Mouse (Mus musculus): ENCODE data around the gene C77080. TPM values are rescaled to one million over a fixed set of nuclear protein-coding genes. Genes with fewer than 3 reads are reported as not detected.

The C77080 gene
- polyA plus RNA-seq (2015; fragmentation: Nextera tagmentation; extraction: Ambion mirVana), result 5.3 and 5.4 TPM in 2 replicates

DNA sequence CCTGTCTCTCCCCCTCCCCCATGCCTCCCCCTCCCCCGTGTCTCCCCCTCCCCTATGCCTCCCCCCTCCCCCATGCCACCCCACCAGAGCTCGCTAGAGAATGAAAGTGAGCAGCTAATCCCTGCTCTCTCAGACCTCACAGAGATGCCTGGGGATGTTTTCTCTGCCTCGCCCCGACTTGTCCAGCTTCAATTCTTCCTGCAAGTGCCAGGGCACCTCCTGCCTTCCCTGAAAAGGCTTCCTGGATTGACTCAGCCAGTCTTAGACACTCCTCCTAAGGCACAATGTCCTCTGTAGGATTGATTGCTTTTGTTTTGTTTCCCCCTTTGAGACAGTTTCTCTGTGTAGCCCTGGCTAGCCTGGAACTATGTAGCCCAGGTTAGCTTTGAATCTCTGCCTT, at the start of gene C77080:
Gene C77080, minus strand, starts transcription at position 209 of the 400 bp plus-strand sequence.
- no peaks in the 10 kb centered on the region for H3K9me3 ChIP-seq
- ATAC-seq (ENCODE audit: low FRiP score), result no peak

DNA sequence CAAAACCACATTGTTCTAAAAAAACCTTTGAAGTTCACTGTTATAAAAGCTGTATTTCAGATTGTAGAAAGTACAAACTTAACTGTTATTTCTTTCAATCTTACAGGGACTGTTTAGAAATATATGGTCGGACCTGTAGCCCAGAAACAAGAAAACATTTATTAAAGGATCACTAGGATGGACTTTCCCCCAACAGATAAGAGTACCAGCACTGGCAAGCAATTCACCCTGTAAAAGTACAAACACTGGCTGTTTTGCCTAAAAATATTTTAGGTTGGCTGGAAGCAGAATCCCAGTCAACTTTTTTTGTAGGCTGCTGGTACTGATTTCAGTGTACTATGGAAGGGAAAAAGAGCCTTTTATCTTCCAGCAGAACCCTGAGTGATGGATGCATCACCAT, 46.7 kb upstream of the C77080 start:
- 100% methylated on average over 1 of the region's 1 CpGs for WGBS
- ATAC-seq (ENCODE audit: low FRiP score), result no peak
- H3K4me2 ChIP-seq, result no peak overlapping the region
- no peaks in the 10 kb centered on the region for H3K9me3 ChIP-seq
- no peaks in the 10 kb centered on the region for H3K4me1 ChIP-seq (replicated peaks)
- no peak overlapping the region for H3K27ac ChIP-seq
- H3K36me3 ChIP-seq, result peaks cover 68% of the 10 kb centered on the region
- no peaks in the 10 kb centered on the region for H3K27me3 ChIP-seq
- no peak overlapping the region for H3K4me3 ChIP-seq
- H3K9ac ChIP-seq, result no peak overlapping the region

More for the DNA sequence above, at the start of gene C77080:
- H3K4me1 ChIP-seq (replicated peaks), result peaks cover 40% of the 10 kb centered on the region
- peak within 1 kb of the TSS; percentile 60 for H3K27ac ChIP-seq
- H3K27me3 ChIP-seq, result no peaks in the 10 kb centered on the region
- WGBS, result 19% methylated on average over 2 of the region's 4 CpGs
- no peak within 1 kb of the TSS for H3K4me2 ChIP-seq
- H3K9ac ChIP-seq, result peak within 1 kb of the TSS; percentile 39; the same call in 1 of the 2 replicates
- H3K36me3 ChIP-seq, result no peaks in the 10 kb centered on the region
- no peak within 1 kb of the TSS for H3K4me3 ChIP-seq

DNA sequence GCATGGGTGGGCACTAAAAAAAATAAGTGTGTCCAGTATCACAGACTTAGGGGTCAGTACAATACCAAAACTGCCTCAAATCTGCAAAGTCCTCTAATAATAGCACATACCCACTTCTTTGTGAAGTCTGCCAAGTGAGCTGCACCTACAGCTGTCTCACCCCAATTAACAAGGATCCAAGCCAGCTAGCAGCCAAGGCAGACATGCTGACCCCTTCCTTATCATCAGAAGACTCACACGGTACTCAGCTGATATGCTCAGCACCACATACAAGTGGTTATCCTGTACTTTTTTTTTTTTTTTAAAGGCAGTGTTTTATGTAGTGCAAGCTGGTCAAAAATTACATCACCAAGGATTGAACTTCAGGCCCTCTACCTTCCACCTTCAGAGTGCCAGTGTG, 43.1 kb upstream of the C77080 start:
- no peak for ATAC-seq (ENCODE audit: low FRiP score)
- Histone ChIP-seq H3K9ac (no peak overlapping the region), H3K4me1 (replicated peaks) (no peaks in the 10 kb centered on the region), H3K4me3 (no peak overlapping the region), H3K4me2 (no peak overlapping the region), H3K9me3 (no peaks in the 10 kb centered on the region), H3K36me3 (peaks cover 40% of the 10 kb centered on the region), H3K27ac (no peak overlapping the region), H3K27me3 (no peaks in the 10 kb centered on the region)
- 83% methylated on average over 1 of the region's 1 CpGs for WGBS

DNA sequence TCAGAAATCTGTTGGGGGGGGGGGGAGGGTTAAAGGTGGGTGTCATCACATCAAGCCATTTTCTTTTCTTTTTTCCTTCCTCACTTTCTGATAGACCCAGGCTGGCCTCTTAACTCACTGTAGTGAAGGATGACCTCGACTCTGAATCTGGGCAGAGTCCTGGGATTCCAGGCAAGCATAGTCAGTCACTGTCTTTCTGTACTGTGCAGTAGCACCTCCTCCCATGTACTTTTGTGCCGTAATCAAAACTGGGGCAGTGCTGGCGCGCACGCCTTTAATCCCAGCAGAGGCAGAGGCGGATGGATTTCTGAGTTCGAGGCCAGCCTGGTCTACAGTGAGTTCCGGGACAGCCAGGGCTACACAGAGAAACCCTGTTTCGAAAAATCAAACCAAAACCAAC, 42.6 kb upstream of the C77080 start:
- no peaks in the 10 kb centered on the region for H3K4me1 ChIP-seq (replicated peaks)
- WGBS, result 95% methylated on average over 9 of the region's 9 CpGs
- no peak overlapping the region for H3K4me3 ChIP-seq
- no peak overlapping the region for H3K27ac ChIP-seq
- no peaks in the 10 kb centered on the region for H3K27me3 ChIP-seq
- no peaks in the 10 kb centered on the region for H3K9me3 ChIP-seq
- no peak overlapping the region for H3K9ac ChIP-seq
- H3K4me2 ChIP-seq, result no peak overlapping the region
- H3K36me3 ChIP-seq, result peaks cover 35% of the 10 kb centered on the region
- no peak for ATAC-seq (ENCODE audit: low FRiP score)

DNA sequence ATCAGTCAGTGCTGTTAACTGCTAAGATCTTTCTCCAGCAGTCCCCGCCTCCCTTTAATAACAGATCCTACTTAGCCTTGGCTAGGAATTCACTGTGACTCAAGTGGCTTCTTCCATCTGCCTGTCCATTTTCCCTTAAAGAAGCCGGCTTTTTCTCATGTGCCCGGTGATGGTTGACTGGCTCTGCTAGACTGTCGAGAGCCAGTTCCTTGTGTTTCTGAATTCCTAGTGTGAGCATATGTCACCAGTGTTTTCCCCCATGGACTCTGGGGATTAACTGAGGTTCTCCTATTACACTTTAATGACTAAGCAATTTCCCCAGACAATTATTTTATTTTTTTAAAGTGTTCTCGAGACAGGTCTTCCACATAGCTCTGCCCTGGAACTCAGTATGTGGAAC, 42.2 kb upstream of the C77080 start:
- Histone ChIP-seq H3K9me3 (no peaks in the 10 kb centered on the region), H3K4me3 (no peak overlapping the region), H3K27ac (no peak overlapping the region), H3K36me3 (peaks cover 31% of the 10 kb centered on the region), H3K4me2 (no peak overlapping the region), H3K4me1 (replicated peaks) (no peaks in the 10 kb centered on the region), H3K27me3 (0 out of 2 replicates have a peak, but pooled peaks cover 2% of the 10 kb centered on the region), H3K9ac (no peak overlapping the region)
- WGBS, result 67% methylated on average over 5 of the region's 5 CpGs
- no peak for ATAC-seq (ENCODE audit: low FRiP score)

DNA sequence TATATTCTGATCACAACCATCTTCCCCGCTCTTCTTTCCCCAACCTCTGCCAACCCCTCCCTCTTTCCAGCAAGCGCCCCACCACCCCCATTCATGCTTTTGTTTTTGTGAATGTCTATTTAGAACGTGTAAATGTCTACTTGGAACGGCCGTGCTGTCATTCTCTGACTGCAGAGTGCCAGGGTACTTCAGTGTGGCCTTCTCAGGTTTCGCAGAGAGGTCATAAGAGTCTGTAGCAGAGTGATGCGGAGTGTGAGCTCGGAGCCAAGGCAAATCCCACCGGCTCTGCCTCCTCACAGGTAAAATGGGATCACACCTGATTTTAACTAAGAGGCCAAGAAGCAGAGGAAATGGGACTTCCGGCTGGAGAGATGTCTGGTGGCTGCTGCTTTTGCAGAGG, 37.9 kb upstream of the C77080 start:
- H3K27ac ChIP-seq, result no peak overlapping the region
- no peaks in the 10 kb centered on the region for H3K4me1 ChIP-seq (replicated peaks)
- no peaks in the 10 kb centered on the region for H3K9me3 ChIP-seq
- H3K4me3 ChIP-seq, result no peak overlapping the region
- ATAC-seq (ENCODE audit: low FRiP score), result no peak
- H3K4me2 ChIP-seq, result no peak overlapping the region
- WGBS, result 58% methylated on average over 10 of the region's 10 CpGs
- no peaks in the 10 kb centered on the region for H3K36me3 ChIP-seq
- no peak overlapping the region for H3K9ac ChIP-seq
- H3K27me3 ChIP-seq, result 0 out of 2 replicates have a peak, but pooled peaks cover 5% of the 10 kb centered on the region

DNA sequence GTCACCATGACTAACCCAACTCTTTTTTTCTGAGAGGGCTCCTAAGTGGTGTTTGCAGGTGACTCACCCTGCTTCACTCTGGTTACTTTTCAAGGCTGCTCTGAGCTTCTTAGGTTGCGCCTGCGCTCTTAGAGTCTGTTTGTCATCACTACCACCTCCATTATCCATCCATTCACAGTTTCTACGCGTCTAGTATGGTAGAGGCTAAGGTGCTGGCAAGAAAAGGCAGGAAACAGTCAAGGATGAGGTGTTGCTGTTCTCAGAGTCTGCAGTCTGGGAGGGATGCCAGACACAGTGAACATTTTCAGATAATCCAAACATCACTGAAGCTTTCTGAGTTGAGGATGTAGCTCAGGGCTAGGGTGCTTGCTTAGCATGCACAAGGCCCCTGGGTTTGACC, 36.5 kb upstream of the C77080 start:
- H3K36me3 ChIP-seq, result no peaks in the 10 kb centered on the region
- no peak for ATAC-seq (ENCODE audit: low FRiP score)
- H3K9me3 ChIP-seq, result no peaks in the 10 kb centered on the region
- H3K4me2 ChIP-seq, result no peak overlapping the region
- H3K9ac ChIP-seq, result no peak overlapping the region
- H3K4me3 ChIP-seq, result no peak overlapping the region
- H3K27ac ChIP-seq, result no peak overlapping the region
- WGBS, result 95% methylated on average over 4 of the region's 4 CpGs
- H3K27me3 ChIP-seq, result 0 out of 2 replicates have a peak, but pooled peaks cover 6% of the 10 kb centered on the region
- H3K4me1 ChIP-seq (replicated peaks), result no peaks in the 10 kb centered on the region

DNA sequence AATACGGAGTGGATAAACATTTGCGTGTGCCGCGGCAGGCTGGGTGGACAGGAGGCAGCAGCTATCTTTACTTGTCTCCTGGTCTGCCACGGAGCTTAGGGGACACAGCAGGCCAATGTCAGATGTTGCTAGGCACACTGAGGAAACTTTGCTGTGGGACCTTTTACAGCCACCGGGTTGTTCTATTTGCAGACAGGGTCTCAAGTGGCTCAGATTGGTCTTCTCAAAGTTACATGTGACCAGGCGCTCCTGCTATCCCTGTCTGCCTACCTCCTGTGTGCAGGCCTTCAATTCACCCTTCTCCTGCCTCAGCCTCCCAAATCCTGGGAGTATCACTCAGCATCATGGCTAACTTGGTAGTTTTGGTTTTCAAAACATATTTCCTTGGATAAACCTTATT, 34.9 kb upstream of the C77080 start:
- H3K27ac ChIP-seq, result no peak overlapping the region
- no peak overlapping the region for H3K4me2 ChIP-seq
- no peaks in the 10 kb centered on the region for H3K9me3 ChIP-seq
- no peak for ATAC-seq (ENCODE audit: low FRiP score)
- no peaks in the 10 kb centered on the region for H3K36me3 ChIP-seq
- H3K4me3 ChIP-seq, result no peak overlapping the region
- WGBS, result 83% methylated on average over 7 of the region's 7 CpGs
- no peak overlapping the region for H3K9ac ChIP-seq
- 0 out of 2 replicates have a peak, but pooled peaks cover 6% of the 10 kb centered on the region for H3K27me3 ChIP-seq
- H3K4me1 ChIP-seq (replicated peaks), result no peaks in the 10 kb centered on the region

DNA sequence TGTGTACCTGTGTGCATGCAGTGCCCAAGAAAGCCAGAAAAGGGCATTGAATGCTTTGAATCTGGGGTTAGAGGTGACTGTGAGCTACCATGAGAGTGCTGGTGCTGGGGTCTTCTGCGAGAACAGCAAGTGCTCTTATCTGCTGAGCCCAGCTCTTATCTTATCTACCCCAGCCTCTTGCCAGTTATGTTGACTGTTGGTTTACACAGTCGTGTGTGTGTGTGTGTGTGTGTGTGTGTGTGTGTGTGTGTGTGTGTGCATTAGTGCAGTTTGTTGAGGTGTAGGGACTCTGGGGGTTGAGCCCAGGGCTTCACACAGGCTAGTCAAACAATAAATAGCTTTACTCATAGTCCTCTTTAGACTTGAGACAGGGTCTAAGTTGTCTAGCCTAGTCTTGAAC, 34.0 kb upstream of the C77080 start:
- H3K4me1 ChIP-seq (replicated peaks), result no peaks in the 10 kb centered on the region
- H3K9me3 ChIP-seq, result no peaks in the 10 kb centered on the region
- WGBS, result 78% methylated on average over 2 of the region's 2 CpGs
- no peaks in the 10 kb centered on the region for H3K36me3 ChIP-seq
- no peak overlapping the region for H3K4me2 ChIP-seq
- 0 out of 2 replicates have a peak, but pooled peaks cover 6% of the 10 kb centered on the region for H3K27me3 ChIP-seq
- no peak overlapping the region for H3K27ac ChIP-seq
- no peak overlapping the region for H3K9ac ChIP-seq
- H3K4me3 ChIP-seq, result no peak overlapping the region
- ATAC-seq (ENCODE audit: low FRiP score), result no peak

DNA sequence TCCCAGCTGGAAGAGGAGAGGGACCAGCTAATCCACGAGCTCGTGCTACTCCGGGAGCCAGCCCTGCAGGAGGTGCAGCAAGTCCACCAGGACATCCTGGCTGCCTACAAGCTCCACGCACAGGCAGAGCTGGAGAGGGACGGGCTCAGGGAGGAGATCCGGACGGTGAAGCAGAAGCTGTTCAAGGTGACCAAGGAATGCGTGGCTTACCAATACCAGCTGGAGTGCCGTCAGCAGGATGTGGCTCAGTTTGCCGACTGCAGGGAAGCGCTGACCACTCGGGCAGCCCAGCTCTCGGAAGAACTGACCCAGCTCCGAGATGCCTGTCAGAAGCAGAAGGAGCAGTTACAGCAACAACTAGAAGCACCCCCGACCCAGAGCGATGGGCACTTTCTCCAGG, 32.5 kb upstream of the C77080 start:
- no peak for ATAC-seq (ENCODE audit: low FRiP score)
- no peak overlapping the region for H3K9ac ChIP-seq
- H3K4me3 ChIP-seq, result no peak overlapping the region
- WGBS, result 38% methylated on average over 16 of the region's 16 CpGs
- no peaks in the 10 kb centered on the region for H3K9me3 ChIP-seq
- no peak overlapping the region for H3K4me2 ChIP-seq
- no peak overlapping the region for H3K27ac ChIP-seq
- H3K4me1 ChIP-seq (replicated peaks), result no peaks in the 10 kb centered on the region
- H3K27me3 ChIP-seq, result 0 out of 2 replicates have a peak, but pooled peaks cover 6% of the 10 kb centered on the region
- no peaks in the 10 kb centered on the region for H3K36me3 ChIP-seq

DNA sequence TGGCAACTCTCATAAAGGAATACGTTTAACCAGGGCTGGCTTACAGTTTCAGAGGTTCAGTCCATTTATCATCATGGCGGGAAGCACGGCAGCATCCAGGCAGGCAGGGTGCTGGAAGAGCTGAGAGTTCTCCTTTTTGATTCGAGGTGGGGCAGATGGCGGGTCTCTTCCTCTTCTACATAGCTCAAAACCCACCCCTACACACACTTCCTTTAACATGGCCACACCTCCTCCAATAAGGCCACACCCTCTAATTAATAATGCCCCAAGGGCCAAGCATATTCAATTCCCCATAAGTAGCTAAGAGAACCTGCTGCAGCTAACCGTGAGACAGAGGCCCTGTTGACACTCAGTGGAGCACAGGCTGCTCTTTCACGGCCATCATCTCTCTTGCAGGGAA, 31.6 kb upstream of the C77080 start:
- no peak overlapping the region for H3K4me3 ChIP-seq
- H3K4me1 ChIP-seq (replicated peaks), result peaks cover under 1% of the 10 kb centered on the region
- H3K9ac ChIP-seq, result 0 out of 2 replicates have a peak overlapping the region, but pooled peaks have one; percentile 19
- H3K4me2 ChIP-seq, result no peak overlapping the region
- H3K27ac ChIP-seq, result no peak overlapping the region
- peaks cover 10% of the 10 kb centered on the region; the same call in 1 of the 2 replicates for H3K27me3 ChIP-seq
- no peak for ATAC-seq (ENCODE audit: low FRiP score)
- H3K9me3 ChIP-seq, result no peaks in the 10 kb centered on the region
- H3K36me3 ChIP-seq, result no peaks in the 10 kb centered on the region
- WGBS, result 61% methylated on average over 7 of the region's 7 CpGs

DNA sequence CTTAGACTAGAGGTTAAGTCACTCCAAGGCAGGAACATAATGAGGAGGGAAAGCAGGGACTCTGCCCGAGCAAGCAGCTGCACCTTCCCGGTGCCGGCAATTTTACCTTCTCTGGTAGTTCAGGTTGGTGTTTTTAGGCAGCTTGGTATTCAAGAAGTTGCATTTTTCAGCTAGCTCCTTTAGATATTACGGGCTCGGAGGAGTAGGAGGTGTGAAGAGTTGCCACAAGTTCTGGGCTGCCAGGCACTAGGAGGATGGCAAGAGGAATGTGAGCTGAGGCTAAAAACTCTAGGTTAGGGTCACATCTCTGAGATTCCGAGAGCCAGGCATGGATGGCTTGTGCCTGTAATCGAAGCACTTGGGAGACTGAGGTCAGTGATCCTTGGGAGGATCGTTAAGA, 28.5 kb upstream of the C77080 start:
- H3K27ac ChIP-seq, result no peak overlapping the region
- no peak overlapping the region for H3K9ac ChIP-seq
- 94% methylated on average over 8 of the region's 8 CpGs for WGBS
- no peak overlapping the region for H3K4me2 ChIP-seq
- peaks cover 22% of the 10 kb centered on the region for H3K4me1 ChIP-seq (replicated peaks)
- peaks cover 31% of the 10 kb centered on the region for H3K27me3 ChIP-seq
- H3K4me3 ChIP-seq, result no peak overlapping the region
- H3K36me3 ChIP-seq, result no peaks in the 10 kb centered on the region
- ATAC-seq (ENCODE audit: low FRiP score), result no peak
- no peaks in the 10 kb centered on the region for H3K9me3 ChIP-seq

DNA sequence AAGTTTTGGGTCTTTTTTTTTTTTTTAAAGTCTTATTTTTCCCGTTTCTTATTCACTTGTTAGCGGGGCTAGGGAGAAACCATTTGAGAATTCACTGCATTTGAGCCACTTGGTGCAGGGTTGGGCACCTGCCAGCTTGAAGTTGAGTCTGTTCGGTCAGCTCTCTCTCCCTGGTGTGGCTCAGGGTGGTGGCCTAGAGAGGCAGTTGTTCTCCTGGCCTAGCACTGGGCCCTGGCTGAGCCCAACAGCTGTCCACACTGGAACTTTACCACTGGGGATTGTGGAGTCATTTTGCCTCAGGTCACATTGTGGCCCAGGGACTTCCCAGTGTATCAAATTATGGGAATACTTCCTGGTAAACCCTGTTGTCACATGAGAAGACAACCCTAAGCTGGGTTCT, 26.9 kb upstream of the C77080 start:
- H3K27me3 ChIP-seq, result peaks cover 28% of the 10 kb centered on the region
- peak overlapping the region; percentile 75; the same call in 1 of the 2 replicates for H3K9ac ChIP-seq
- ATAC-seq (ENCODE audit: low FRiP score), result no peak
- H3K27ac ChIP-seq, result no peak overlapping the region
- H3K4me1 ChIP-seq (replicated peaks), result peaks cover 22% of the 10 kb centered on the region
- H3K4me2 ChIP-seq, result peak overlapping the region; percentile 88
- H3K36me3 ChIP-seq, result no peaks in the 10 kb centered on the region
- 51% methylated on average over 3 of the region's 3 CpGs for WGBS
- H3K9me3 ChIP-seq, result no peaks in the 10 kb centered on the region
- peak overlapping the region; percentile 51 for H3K4me3 ChIP-seq

All from hindbrain, embryonic 13.5 days (tissue).